ENCODE assay signal across 12 mouse cellular contexts in genomic region chr11:116819932-116820593, GRCm38 (mm10). TPM values are rescaled to one million over a fixed set of nuclear protein-coding genes. Genes with fewer than 3 reads are reported as not detected.
DNase-seq lines count a peak whose midpoint lies in the region; ATAC-seq and TF ChIP-seq lines count a peak whose summit lies in the region.
"Had no signal": no experiment of that assay in that cellular context is flagged by ENCODE, and none has a peak within 500 bp of the region (broad histone marks: within the 10 kb centered on the region; RNA-seq: fewer than 3 reads in every experiment).

No protein-coding gene starts in this region.

- no peaks in the 10 kb centered on the region for H3K36me3 ChIP-seq in hindbrain, postnatal 0 days (ENCODE audit: insufficient read depth, low read length)
- H3K36me3 ChIP-seq in hindbrain, embryonic 16.5 days (ENCODE audit: control insufficient read depth, insufficient read depth, low read length): no peaks in the 10 kb centered on the region
- no peaks in the 10 kb centered on the region for H3K36me3 ChIP-seq in embryonic facial prominence, embryonic 13.5 days
- H3K36me3 ChIP-seq in limb, embryonic 14.5 days (ENCODE audit: control insufficient read depth, insufficient read depth, low read length): no peaks in the 10 kb centered on the region
- H3K36me3 ChIP-seq: hindbrain, embryonic 15.5 days; liver, embryonic 13.5 days had no signal

- H3K4me1 ChIP-seq in hindbrain, postnatal 0 days (ENCODE audit: insufficient read depth, low read length): peaks cover 4% of the 10 kb centered on the region
- peaks cover 4% of the 10 kb centered on the region for H3K4me1 ChIP-seq in hindbrain, embryonic 16.5 days (ENCODE audit: control insufficient read depth, insufficient read depth, low read depth, low read length)
- peaks cover 42% of the 10 kb centered on the region for H3K4me1 ChIP-seq in embryonic facial prominence, embryonic 13.5 days
- peaks cover 12% of the 10 kb centered on the region for H3K4me1 ChIP-seq in limb, embryonic 14.5 days (ENCODE audit: control insufficient read depth, insufficient read depth, low read length)

- ATAC-seq in hindbrain, postnatal 0 days: no peak
- no peak for ATAC-seq in hindbrain, embryonic 16.5 days
- ATAC-seq in embryonic facial prominence, embryonic 13.5 days (ENCODE audit: insufficient number of reproducible peaks, insufficient read depth, low FRiP score, low TSS enrichment, low read depth): no peak
- ATAC-seq in limb, embryonic 14.5 days (ENCODE audit: low FRiP score, low read depth): no peak

- WGBS in hindbrain, postnatal 0 days: 60% methylated on average over 5 of the region's 5 CpGs
- 74% methylated on average over 5 of the region's 5 CpGs for WGBS in hindbrain, embryonic 16.5 days
- 90% methylated on average over 5 of the region's 5 CpGs for WGBS in embryonic facial prominence, embryonic 13.5 days
- WGBS in limb, embryonic 14.5 days: 86% methylated on average over 5 of the region's 5 CpGs

- no peak overlapping the region for H3K9ac ChIP-seq in hindbrain, postnatal 0 days (replicated peaks; ENCODE audit: low read length)
- no peak overlapping the region for H3K9ac ChIP-seq in hindbrain, embryonic 16.5 days (ENCODE audit: low read depth, low read length)
- H3K9ac ChIP-seq in embryonic facial prominence, embryonic 13.5 days: 0 out of 2 replicates have a peak overlapping the region, but pooled peaks have one; percentile 40
- H3K9ac ChIP-seq in limb, embryonic 14.5 days (ENCODE audit: low read depth, low read length, severe bottlenecking): no peak overlapping the region
- H3K9ac ChIP-seq: hindbrain, embryonic 15.5 days; liver, embryonic 13.5 days had no signal

- no peak for TF ChIP-seq CTCF in hindbrain, postnatal 0 days (IDR thresholded peaks at IDR 0.05; ENCODE audit: low read depth)

- no peak overlapping the region for H3K4me3 ChIP-seq in hindbrain, postnatal 0 days (ENCODE audit: low read length)
- no peak overlapping the region for H3K4me3 ChIP-seq in hindbrain, embryonic 16.5 days (ENCODE audit: low read length)
- no peak overlapping the region for H3K4me3 ChIP-seq in embryonic facial prominence, embryonic 13.5 days
- no peak overlapping the region for H3K4me3 ChIP-seq in limb, embryonic 14.5 days (replicated peaks; ENCODE audit: low read length)
- H3K4me3 ChIP-seq: hindbrain, embryonic 15.5 days; liver, embryonic 13.5 days; megakaryocyte, embryonic 14.5 days had no signal

- TF ChIP-seq POLR2A in limb, embryonic 14.5 days (IDR thresholded peaks at IDR 0.05; ENCODE audit: borderline replicate concordance, extremely low read depth, insufficient read depth, insufficient read length): no peak

- H3K4me2 ChIP-seq in hindbrain, postnatal 0 days (ENCODE audit: low read depth, low read length): no peak overlapping the region
- no peak overlapping the region for H3K4me2 ChIP-seq in hindbrain, embryonic 16.5 days (ENCODE audit: low read length)
- H3K4me2 ChIP-seq in embryonic facial prominence, embryonic 13.5 days: no peak overlapping the region
- H3K4me2 ChIP-seq in limb, embryonic 14.5 days (replicated peaks; ENCODE audit: low read depth, low read length, severe bottlenecking): no peak overlapping the region
- H3K4me2 ChIP-seq: hindbrain, embryonic 15.5 days; liver, embryonic 13.5 days had no signal

- H3K9me3 ChIP-seq in hindbrain, postnatal 0 days (ENCODE audit: low read length): no peaks in the 10 kb centered on the region
- no peaks in the 10 kb centered on the region for H3K9me3 ChIP-seq in hindbrain, embryonic 16.5 days (ENCODE audit: control insufficient read depth, low read length)
- no peaks in the 10 kb centered on the region for H3K9me3 ChIP-seq in embryonic facial prominence, embryonic 13.5 days
- H3K9me3 ChIP-seq in limb, embryonic 14.5 days (ENCODE audit: control insufficient read depth, low read length): no peaks in the 10 kb centered on the region
- H3K9me3 ChIP-seq: hindbrain, embryonic 15.5 days; liver, embryonic 13.5 days; megakaryocyte, embryonic 14.5 days had no signal

- DNase-seq in cerebellum, adult 9-10 months: peak; percentile 13
- no peak for DNase-seq in cerebellum, adult 18-20 months
- DNase-seq in hindbrain, postnatal 0 days (ENCODE audit: low spot score): peak; percentile 22
- no peak for DNase-seq in limb, embryonic 14.5 days (ENCODE audit: low spot score)
- no peak for DNase-seq in adrenal gland, adult 8-10 months
- DNase-seq in layer of hippocampus, postnatal 10 days (ENCODE audit: low spot score in 2 of 2): no peak
- DNase-seq: kidney, postnatal 14 days; liver, embryonic 13.5 days had no signal

- H3K27ac ChIP-seq in hindbrain, postnatal 0 days: peak overlapping the region; percentile 56; the same call in 1 of the 2 replicates
- no peak overlapping the region for H3K27ac ChIP-seq in hindbrain, embryonic 16.5 days (ENCODE audit: low read depth, low read length)
- no peak overlapping the region for H3K27ac ChIP-seq in embryonic facial prominence, embryonic 13.5 days
- H3K27ac ChIP-seq in limb, embryonic 14.5 days (replicated peaks; ENCODE audit: low read depth, low read length): 0 out of 2 replicates have a peak overlapping the region, but pooled peaks have one; percentile 9
- H3K27ac ChIP-seq: liver, embryonic 13.5 days had no signal

- H3K27me3 ChIP-seq in hindbrain, postnatal 0 days (ENCODE audit: insufficient read depth, low read length): no peaks in the 10 kb centered on the region
- H3K27me3 ChIP-seq in hindbrain, embryonic 16.5 days (replicated peaks; ENCODE audit: control insufficient read depth, insufficient read depth, low read length): no peaks in the 10 kb centered on the region
- no peaks in the 10 kb centered on the region for H3K27me3 ChIP-seq in embryonic facial prominence, embryonic 13.5 days
- H3K27me3 ChIP-seq in limb, embryonic 14.5 days (ENCODE audit: control insufficient read depth, insufficient read depth, low read length): no peaks in the 10 kb centered on the region
- H3K27me3 ChIP-seq: hindbrain, embryonic 15.5 days; liver, embryonic 13.5 days had no signal

RNA-seq across cellular contexts. Expression of gene Mxra7, which starts 7.8 kb away (rescaled TPM):
- 36.6 and 38.3 TPM in 2 replicates for total RNA-seq in hindbrain, postnatal 0 days (2014; rRNA removed)
- 41.9 and 50.2 TPM in 2 replicates for polyA plus RNA-seq in hindbrain, postnatal 0 days (2015; fragmentation: Nextera tagmentation; extraction: Ambion mirVana)
- polyA plus RNA-seq in hindbrain, embryonic 16.5 days (2015; fragmentation: Nextera tagmentation; extraction: Ambion mirVana): 33.7 and 37.7 TPM in 2 replicates
- 19.6 and 19.7 TPM in 2 replicates for polyA plus RNA-seq in embryonic facial prominence, embryonic 13.5 days (2015; fragmentation: Nextera tagmentation; extraction: Ambion mirVana)
- polyA plus RNA-seq in limb, embryonic 14.5 days (2012; rRNA removed): 20.8 and 21.9 TPM in 2 replicates
- 11.0 and 13.9 TPM in 2 replicates for polyA plus RNA-seq in limb, embryonic 14.5 days (2014; fragmentation: Nextera tagmentation; extraction: Ambion mirVana)
- 100 to 1,000 TPM in 2 of 4 experiments, 10 to 100 TPM in 2; 43.8 to 117 (median 81.5) TPM for total RNA-seq in adrenal gland, adult 8-10 months (2022)
- total RNA-seq in layer of hippocampus, postnatal 10 days (2021): 10 to 100 TPM; 23.3 to 27.6 TPM

RNA-seq across cellular contexts. Expression of gene Mettl23, which starts 23.0 kb away (rescaled TPM):
- total RNA-seq in hindbrain, postnatal 0 days (2014; rRNA removed): 30.1 and 43.2 TPM in 2 replicates
- polyA plus RNA-seq in hindbrain, postnatal 0 days (2015; fragmentation: Nextera tagmentation; extraction: Ambion mirVana): 50.8 and 54.4 TPM in 2 replicates
- 62.6 and 62.8 TPM in 2 replicates for polyA plus RNA-seq in hindbrain, embryonic 16.5 days (2015; fragmentation: Nextera tagmentation; extraction: Ambion mirVana)
- polyA plus RNA-seq in embryonic facial prominence, embryonic 13.5 days (2015; fragmentation: Nextera tagmentation; extraction: Ambion mirVana): 78.6 and 84.4 TPM in 2 replicates
- polyA plus RNA-seq in limb, embryonic 14.5 days (2012; rRNA removed): 51.0 and 54.9 TPM in 2 replicates
- 77.9 and 84.1 TPM in 2 replicates for polyA plus RNA-seq in limb, embryonic 14.5 days (2014; fragmentation: Nextera tagmentation; extraction: Ambion mirVana)
- total RNA-seq in adrenal gland, adult 8-10 months (2022): 10 to 100 TPM; 28.2 to 43.9 (median 32.6) TPM
- total RNA-seq in layer of hippocampus, postnatal 10 days (2021): 10 to 100 TPM; 32.5 to 33.7 TPM

RNA-seq across cellular contexts. Expression of gene Jmjd6, which starts 23.2 kb away (rescaled TPM):
- total RNA-seq in hindbrain, postnatal 0 days (2014; rRNA removed): 31.9 and 37.5 TPM in 2 replicates
- polyA plus RNA-seq in hindbrain, postnatal 0 days (2015; fragmentation: Nextera tagmentation; extraction: Ambion mirVana): 48.1 and 48.6 TPM in 2 replicates
- polyA plus RNA-seq in hindbrain, embryonic 16.5 days (2015; fragmentation: Nextera tagmentation; extraction: Ambion mirVana): 67.2 and 70.2 TPM in 2 replicates
- 73.4 and 77.7 TPM in 2 replicates for polyA plus RNA-seq in embryonic facial prominence, embryonic 13.5 days (2015; fragmentation: Nextera tagmentation; extraction: Ambion mirVana)
- polyA plus RNA-seq in limb, embryonic 14.5 days (2012; rRNA removed): 51.2 and 57.0 TPM in 2 replicates
- 68.0 and 77.8 TPM in 2 replicates for polyA plus RNA-seq in limb, embryonic 14.5 days (2014; fragmentation: Nextera tagmentation; extraction: Ambion mirVana)
- 10 to 100 TPM; 31.8 to 41.1 (median 33.4) TPM for total RNA-seq in adrenal gland, adult 8-10 months (2022)
- total RNA-seq in layer of hippocampus, postnatal 10 days (2021): 10 to 100 TPM; 30.4 to 31.4 TPM

RNA-seq across cellular contexts. Expression of gene Mfsd11, which starts 32.2 kb away (rescaled TPM):
- 38.7 and 45.6 TPM in 2 replicates for total RNA-seq in hindbrain, postnatal 0 days (2014; rRNA removed)
- 56.8 and 62.8 TPM in 2 replicates for polyA plus RNA-seq in hindbrain, postnatal 0 days (2015; fragmentation: Nextera tagmentation; extraction: Ambion mirVana)
- polyA plus RNA-seq in hindbrain, embryonic 16.5 days (2015; fragmentation: Nextera tagmentation; extraction: Ambion mirVana): 52.1 and 52.7 TPM in 2 replicates
- 42.6 and 45.6 TPM in 2 replicates for polyA plus RNA-seq in embryonic facial prominence, embryonic 13.5 days (2015; fragmentation: Nextera tagmentation; extraction: Ambion mirVana)
- polyA plus RNA-seq in limb, embryonic 14.5 days (2012; rRNA removed): 35.0 and 41.5 TPM in 2 replicates
- polyA plus RNA-seq in limb, embryonic 14.5 days (2014; fragmentation: Nextera tagmentation; extraction: Ambion mirVana): 46.0 and 47.2 TPM in 2 replicates
- 10 to 100 TPM; 45.7 to 69.2 (median 52.9) TPM for total RNA-seq in adrenal gland, adult 8-10 months (2022)
- 10 to 100 TPM; 42.6 to 43.3 TPM for total RNA-seq in layer of hippocampus, postnatal 10 days (2021)

RNA-seq across cellular contexts. Expression of gene Srsf2, which starts 32.8 kb away (rescaled TPM):
- total RNA-seq in hindbrain, postnatal 0 days (2014; rRNA removed): 228 and 253 TPM in 2 replicates
- polyA plus RNA-seq in hindbrain, postnatal 0 days (2015; fragmentation: Nextera tagmentation; extraction: Ambion mirVana): 454 and 491 TPM in 2 replicates
- 469 and 518 TPM in 2 replicates for polyA plus RNA-seq in hindbrain, embryonic 16.5 days (2015; fragmentation: Nextera tagmentation; extraction: Ambion mirVana)
- polyA plus RNA-seq in embryonic facial prominence, embryonic 13.5 days (2015; fragmentation: Nextera tagmentation; extraction: Ambion mirVana): 784 and 830 TPM in 2 replicates
- 791 and 910 TPM in 2 replicates for polyA plus RNA-seq in limb, embryonic 14.5 days (2012; rRNA removed)
- polyA plus RNA-seq in limb, embryonic 14.5 days (2014; fragmentation: Nextera tagmentation; extraction: Ambion mirVana): 776 and 780 TPM in 2 replicates
- total RNA-seq in adrenal gland, adult 8-10 months (2022): 100 to 1,000 TPM; 183 to 287 (median 255) TPM
- 100 to 1,000 TPM; 217 to 239 TPM for total RNA-seq in layer of hippocampus, postnatal 10 days (2021)

Comparison
In these comparisons a context has a peak if more than half of its experiments do, and no peak if none do; other contexts are left out.
1. DNase-seq: peak in cerebellum, adult 9-10 months (single experiment) and hindbrain, postnatal 0 days (single experiment); none in cerebellum, adult 18-20 months (0 of 2), limb, embryonic 14.5 days (single experiment), adrenal gland, adult 8-10 months (single experiment) and layer of hippocampus, postnatal 10 days (0 of 2).
2. H3K27ac ChIP-seq: peak in hindbrain, postnatal 0 days (single experiment) and limb, embryonic 14.5 days (single experiment); none in hindbrain, embryonic 16.5 days (single experiment) and embryonic facial prominence, embryonic 13.5 days (single experiment).